8 mouse cellular contexts compared by ENCODE assay signal in genomic region chr12:33269743-33270142, GRCm38 (mm10).
DNase-seq lines count a peak whose midpoint lies in the region; ATAC-seq and TF ChIP-seq lines count a peak whose summit lies in the region.

No protein-coding gene starts in this region.

- no peaks in the 10 kb centered on the region for H3K27me3 ChIP-seq in cerebellum, adult 2 months (ENCODE audit: control insufficient read depth, insufficient read depth, low read length)
- no peaks in the 10 kb centered on the region for H3K27me3 ChIP-seq in forebrain, postnatal 0 days (ENCODE audit: insufficient read depth, low read length)

- ATAC-seq in forebrain, postnatal 0 days: no peak
- peak; percentile 83 for ATAC-seq in megakaryocyte progenitor cell, adult 5-6 weeks (replicated peaks; ENCODE audit: poor library complexity)

- no peaks in the 10 kb centered on the region for H3K36me3 ChIP-seq in forebrain, postnatal 0 days (ENCODE audit: insufficient read depth)

- H3K27ac ChIP-seq in cerebellum, adult 2 months (ENCODE audit: insufficient read depth, low read length): no peak overlapping the region
- H3K27ac ChIP-seq in forebrain, postnatal 0 days (ENCODE audit: low read depth, low read length): no peak overlapping the region

- 82% methylated on average over 5 of the region's 5 CpGs for WGBS in cerebellum, adult 2 months
- 74% methylated on average over 5 of the region's 5 CpGs for WGBS in forebrain, postnatal 0 days

- H3K9ac ChIP-seq in forebrain, postnatal 0 days: no peak overlapping the region

- peak; percentile 38; the same call in 1 of the 2 replicates for TF ChIP-seq CTCF in cerebellum, adult 2 months (IDR thresholded peaks at IDR 0.05; ENCODE audit: borderline replicate concordance, insufficient read depth, low read depth, low read length)
- peak; percentile 72 for TF ChIP-seq CTCF in forebrain, postnatal 0 days (IDR thresholded peaks at IDR 0.05; ENCODE audit: low read depth)

- DNase-seq in cerebellum, adult 2 months: no peak
- no peak for DNase-seq in cerebellum, adult 9-11 months
- DNase-seq in layer of hippocampus, postnatal 10 days (ENCODE audit: low spot score in 2 of 2): peak; percentile 67 to 72
- DNase-seq in layer of hippocampus, adult 9-10 months (ENCODE audit: low spot score): no peak
- DNase-seq in WW6 (ENCODE audit: low read depth, low spot score): peak; percentile 45
- DNase-seq in forebrain, postnatal 0 days: peak; percentile 60
- DNase-seq in frontal cortex, postnatal 14 days (ENCODE audit: low spot score in 2 of 2): no peak

- no peaks in the 10 kb centered on the region for H3K4me1 ChIP-seq in cerebellum, adult 2 months (ENCODE audit: control insufficient read depth, insufficient read depth, low read length)
- H3K4me1 ChIP-seq in forebrain, postnatal 0 days (ENCODE audit: insufficient read depth): no peaks in the 10 kb centered on the region

- H3K4me3 ChIP-seq in cerebellum, adult 2 months (replicated peaks; ENCODE audit: insufficient read depth, low read depth, low read length): no peak overlapping the region
- H3K4me3 ChIP-seq in forebrain, postnatal 0 days (ENCODE audit: low read depth, low read length): no peak overlapping the region

- H3K4me2 ChIP-seq in forebrain, postnatal 0 days (ENCODE audit: low read depth): no peak overlapping the region

- no peak for TF ChIP-seq POLR2A in cerebellum, adult 2 months (IDR thresholded peaks at IDR 0.05; ENCODE audit: borderline replicate concordance, insufficient read depth, low read length)

- no peaks in the 10 kb centered on the region for H3K9me3 ChIP-seq in forebrain, postnatal 0 days (ENCODE audit: low read length)

Comparison
In these comparisons a context has a peak if more than half of its experiments do, and no peak if none do; other contexts are left out.
1. DNase-seq: peak in layer of hippocampus, postnatal 10 days (2 of 2), WW6 (single experiment) and forebrain, postnatal 0 days (single experiment); none in cerebellum, adult 2 months (0 of 2), cerebellum, adult 9-11 months (single experiment), layer of hippocampus, adult 9-10 months (single experiment) and frontal cortex, postnatal 14 days (0 of 2).